Comparison of ENCODE assay signal across 12 mouse cellular contexts in genomic region chr5:117109522-117109921, GRCm38 (mm10). TPM values are rescaled to one million over a fixed set of nuclear protein-coding genes. Genes with fewer than 3 reads are reported as not detected.
A peak's percentile ranks its signal among the peaks of the same experiment; 100 is the strongest.
DNase-seq lines count a peak whose midpoint lies in the region; ATAC-seq and TF ChIP-seq lines count a peak whose summit lies in the region.
"Had no signal": no experiment of that assay in that cellular context is flagged by ENCODE, and none has a peak within 500 bp of the region (broad histone marks: within the 10 kb centered on the region; RNA-seq: fewer than 3 reads in every experiment).

No protein-coding gene starts in this region.

- no peak for TF ChIP-seq EP300 in heart, postnatal 0 days (IDR thresholded peaks at IDR 0.05; ENCODE audit: low read depth)

- H3K27me3 ChIP-seq in heart, postnatal 0 days (ENCODE audit: control insufficient read depth, insufficient read depth, low read length) = no peaks in the 10 kb centered on the region
- H3K27me3 ChIP-seq in midbrain, embryonic 11.5 days (ENCODE audit: control insufficient read depth, insufficient read depth, low read length) = no peaks in the 10 kb centered on the region
- H3K27me3 ChIP-seq in midbrain, embryonic 10.5 days (ENCODE audit: low read depth, poor library complexity, severe bottlenecking) = no peaks in the 10 kb centered on the region
- H3K27me3 ChIP-seq: limb, embryonic 15.5 days had no signal

- peak; percentile 22; the same call in 1 of the 2 replicates for TF ChIP-seq CTCF in heart, postnatal 0 days (IDR thresholded peaks at IDR 0.05; ENCODE audit: low read depth)

- H3K36me3 ChIP-seq in heart, postnatal 0 days (replicated peaks; ENCODE audit: control insufficient read depth, insufficient read depth, low read length) = peaks cover 77% of the 10 kb centered on the region
- H3K36me3 ChIP-seq in midbrain, embryonic 11.5 days (ENCODE audit: control insufficient read depth, insufficient read depth, low read length) = peaks cover 30% of the 10 kb centered on the region
- peaks cover 93% of the 10 kb centered on the region for H3K36me3 ChIP-seq in midbrain, embryonic 10.5 days

- WGBS in heart, postnatal 0 days = 87% methylated on average over 8 of the region's 8 CpGs
- WGBS in midbrain, embryonic 11.5 days = 86% methylated on average over 8 of the region's 8 CpGs
- WGBS in midbrain, embryonic 10.5 days = 90% methylated on average over 8 of the region's 8 CpGs

- no peak overlapping the region for H3K27ac ChIP-seq in heart, postnatal 0 days (ENCODE audit: low read depth)
- H3K27ac ChIP-seq in midbrain, embryonic 11.5 days (ENCODE audit: low read depth, low read length) = no peak overlapping the region
- H3K27ac ChIP-seq in midbrain, embryonic 10.5 days (replicated peaks) = no peak overlapping the region
- H3K27ac ChIP-seq: limb, embryonic 15.5 days had no signal

- H3K4me3 ChIP-seq in heart, postnatal 0 days (ENCODE audit: low read depth, low read length) = no peak overlapping the region
- no peak overlapping the region for H3K4me3 ChIP-seq in midbrain, embryonic 11.5 days (ENCODE audit: low read depth, low read length)
- no peak overlapping the region for H3K4me3 ChIP-seq in midbrain, embryonic 10.5 days
- H3K4me3 ChIP-seq: limb, embryonic 15.5 days had no signal

- H3K9me3 ChIP-seq in heart, postnatal 0 days (replicated peaks; ENCODE audit: control insufficient read depth, low read length) = no peaks in the 10 kb centered on the region
- H3K9me3 ChIP-seq in midbrain, embryonic 11.5 days (ENCODE audit: control insufficient read depth, low read length) = no peaks in the 10 kb centered on the region
- no peaks in the 10 kb centered on the region for H3K9me3 ChIP-seq in midbrain, embryonic 10.5 days (replicated peaks)
- H3K9me3 ChIP-seq: limb, embryonic 15.5 days had no signal

- no peak for DNase-seq in heart, postnatal 0 days (ENCODE audit: low spot score)
- no peak for DNase-seq in heart, adult 11 months
- peak; percentile 83 for DNase-seq in midbrain, embryonic 11.5 days (ENCODE audit: low spot score, missing footprints)
- DNase-seq in midbrain, embryonic 10.5 days (ENCODE audit: low spot score) = no peak
- peak; percentile 55 for DNase-seq in R1 (ENCODE audit: low read depth, low spot score)
- DNase-seq in thymus, postnatal 14 days = peak; percentile 62
- DNase-seq in layer of hippocampus, postnatal 10 days (ENCODE audit: low spot score in 2 of 2) = no peak
- DNase-seq in heart, postnatal 25 days (ENCODE audit: low spot score) = no peak
- DNase-seq: cerebellum, adult 11 months; gastrocnemius, postnatal 10 days; heart, postnatal 36 days had no signal

- ATAC-seq in heart, postnatal 0 days (ENCODE audit: insufficient read depth, low read depth) = no peak
- no peak for ATAC-seq in midbrain, embryonic 11.5 days (ENCODE audit: low FRiP score)

- intact Hi-C loops in heart, postnatal 25 days (cut with DNase I) = no loop called here

- H3K4me1 ChIP-seq in heart, postnatal 0 days (ENCODE audit: control insufficient read depth, insufficient read depth) = no peaks in the 10 kb centered on the region
- H3K4me1 ChIP-seq in midbrain, embryonic 11.5 days (ENCODE audit: control insufficient read depth, insufficient read depth, low read length) = no peaks in the 10 kb centered on the region
- H3K4me1 ChIP-seq in midbrain, embryonic 10.5 days = peaks cover 7% of the 10 kb centered on the region

- H3K9ac ChIP-seq in heart, postnatal 0 days (replicated peaks; ENCODE audit: low read depth, low read length) = no peak overlapping the region
- H3K9ac ChIP-seq in midbrain, embryonic 11.5 days (ENCODE audit: low read length) = no peak overlapping the region
- H3K9ac ChIP-seq: limb, embryonic 15.5 days had no signal

- no peak overlapping the region for H3K4me2 ChIP-seq in heart, postnatal 0 days (ENCODE audit: low read depth, low read length)
- no peak overlapping the region for H3K4me2 ChIP-seq in midbrain, embryonic 11.5 days
- H3K4me2 ChIP-seq: limb, embryonic 15.5 days had no signal

RNA-seq across cellular contexts. Expression of gene Suds3, which starts 6.4 kb away (rescaled TPM):
- total RNA-seq in heart, postnatal 0 days (2014; rRNA removed; ENCODE audit: low replicate concordance) = 31.9 and 50.1 TPM in 2 replicates
- polyA plus RNA-seq in heart, postnatal 0 days (2015; fragmentation: Nextera tagmentation; extraction: Ambion mirVana) = 36.9 and 38.2 TPM in 2 replicates
- polyA plus RNA-seq in midbrain, embryonic 11.5 days (2014; fragmentation: Nextera tagmentation; extraction: Ambion mirVana) = 49.0 and 50.3 TPM in 2 replicates
- 80.6 and 84.5 TPM in 2 replicates for polyA plus RNA-seq in midbrain, embryonic 10.5 days (2016; fragmentation: Nextera tagmentation; extraction: Ambion mirVana)
- 100 to 1,000 TPM in 1 of 2 experiments, 10 to 100 TPM in 1; 96.6 to 101 TPM for total RNA-seq in layer of hippocampus, postnatal 10 days (2021)
- 10 to 100 TPM; 87.3 to 90.4 TPM for total RNA-seq in heart, postnatal 25 days (2021)

RNA-seq across cellular contexts. Expression of gene Taok3, which starts 10.4 kb away (rescaled TPM):
- 1.1 and 3.9 TPM in 2 replicates for total RNA-seq in heart, postnatal 0 days (2014; rRNA removed; ENCODE audit: low replicate concordance)
- 5.8 and 7.5 TPM in 2 replicates for polyA plus RNA-seq in heart, postnatal 0 days (2015; fragmentation: Nextera tagmentation; extraction: Ambion mirVana)
- polyA plus RNA-seq in midbrain, embryonic 11.5 days (2014; fragmentation: Nextera tagmentation; extraction: Ambion mirVana) = 19.3 and 19.7 TPM in 2 replicates
- 12.0 and 16.8 TPM in 2 replicates for polyA plus RNA-seq in midbrain, embryonic 10.5 days (2016; fragmentation: Nextera tagmentation; extraction: Ambion mirVana)
- total RNA-seq in layer of hippocampus, postnatal 10 days (2021) = 10 to 100 TPM; 66.3 to 68.3 TPM
- 1 to 10 TPM; 7.6 to 7.9 TPM for total RNA-seq in heart, postnatal 25 days (2021)

Comparison
In these comparisons a context has a peak if more than half of its experiments do, and no peak if none do; other contexts are left out.
1. DNase-seq: peak in midbrain, embryonic 11.5 days (single experiment), R1 (single experiment) and thymus, postnatal 14 days (single experiment); none in heart, postnatal 0 days (single experiment), heart, adult 11 months (single experiment), midbrain, embryonic 10.5 days (single experiment), layer of hippocampus, postnatal 10 days (0 of 2) and heart, postnatal 25 days (single experiment).
2. RNA of gene Taok3, which starts 10.4 kb away (total RNA-seq): 66.3 to 68.3 TPM in layer of hippocampus, postnatal 10 days; 7.6 to 7.9 TPM in heart, postnatal 25 days and 1.1 to 3.9 TPM in heart, postnatal 0 days; every median in the first group is over 4 times any median in the second.